ENCODE assay signal across 40 mouse cellular contexts in genomic region chr8:92343544-92343943, GRCm38 (mm10). TPM values are rescaled to one million over a fixed set of nuclear protein-coding genes. Genes with fewer than 3 reads are reported as not detected.
"Had no signal": no experiment of that assay in that cellular context is flagged by ENCODE, and none has a peak within 500 bp of the region (broad histone marks: within the 10 kb centered on the region; RNA-seq: fewer than 3 reads in every experiment).

No protein-coding gene starts in this region.

- H3K9ac ChIP-seq: limb, embryonic 12.5 days; limb, embryonic 13.5 days; limb, embryonic 15.5 days; liver, embryonic 12.5 days; liver, embryonic 13.5 days; liver, embryonic 14.5 days; liver, embryonic 15.5 days; liver, postnatal 0 days; lung, embryonic 14.5 days; lung, embryonic 15.5 days; midbrain, embryonic 12.5 days; midbrain, embryonic 13.5 days; midbrain, embryonic 15.5 days; neural tube, embryonic 12.5 days had no signal

- H3K4me1 ChIP-seq: limb, embryonic 10.5 days; limb, embryonic 12.5 days; limb, embryonic 13.5 days; limb, embryonic 15.5 days; liver, embryonic 12.5 days; liver, embryonic 13.5 days; liver, embryonic 15.5 days; lung, embryonic 15.5 days; midbrain, embryonic 12.5 days; midbrain, embryonic 15.5 days; neural tube, embryonic 12.5 days had no signal

- H3K27ac ChIP-seq: limb, embryonic 10.5 days; limb, embryonic 12.5 days; limb, embryonic 13.5 days; limb, embryonic 15.5 days; liver, embryonic 12.5 days; liver, embryonic 13.5 days; liver, embryonic 14.5 days; liver, embryonic 15.5 days; lung, embryonic 15.5 days; macrophage; midbrain, embryonic 10.5 days; midbrain, embryonic 12.5 days; midbrain, embryonic 13.5 days; midbrain, embryonic 15.5 days; neural tube, embryonic 12.5 days had no signal

- ATAC-seq: liver, embryonic 12.5 days; liver, postnatal 0 days; lung, postnatal 0 days; midbrain, embryonic 13.5 days; midbrain, embryonic 15.5 days; midbrain, embryonic 16.5 days had no signal

- H3K36me3 ChIP-seq: limb, embryonic 12.5 days; liver, embryonic 15.5 days had no signal

- H3K27me3 ChIP-seq: liver, embryonic 12.5 days; liver, embryonic 13.5 days; liver, embryonic 15.5 days; megakaryocyte, embryonic 14.5 days; midbrain, embryonic 12.5 days; midbrain, embryonic 13.5 days; neural tube, embryonic 12.5 days had no signal

- H3K4me2 ChIP-seq: limb, embryonic 12.5 days; limb, embryonic 13.5 days; limb, embryonic 15.5 days; liver, embryonic 11.5 days; liver, embryonic 12.5 days; liver, embryonic 13.5 days; liver, embryonic 15.5 days; lung, embryonic 14.5 days; lung, embryonic 15.5 days; midbrain, embryonic 11.5 days; midbrain, embryonic 12.5 days; midbrain, embryonic 13.5 days; midbrain, embryonic 15.5 days; neural tube, embryonic 12.5 days had no signal

- H3K4me3 ChIP-seq: limb, embryonic 10.5 days; limb, embryonic 12.5 days; limb, embryonic 13.5 days; limb, embryonic 15.5 days; liver, embryonic 12.5 days; liver, embryonic 13.5 days; liver, embryonic 15.5 days; lung, embryonic 15.5 days; megakaryocyte, embryonic 14.5 days; midbrain, embryonic 10.5 days; midbrain, embryonic 12.5 days; midbrain, embryonic 13.5 days; midbrain, embryonic 15.5 days; myocyte; neural tube, embryonic 12.5 days had no signal

- DNase-seq: left cerebral cortex, postnatal 4 days; liver; liver, embryonic 13.5 days; liver, postnatal 0 days; lung, adult 18-20 months; lung, adult 2 months; lung, embryonic 14.5 days; lung, postnatal 10 days; lung, postnatal 14 days; lung, postnatal 36 days; lung, postnatal 4 days; midbrain, embryonic 14.5 days had no signal

- H3K9me3 ChIP-seq: limb, embryonic 10.5 days; limb, embryonic 12.5 days; limb, embryonic 13.5 days; limb, embryonic 15.5 days; liver, embryonic 12.5 days; liver, embryonic 13.5 days; liver, embryonic 15.5 days; lung, embryonic 15.5 days; megakaryocyte, embryonic 14.5 days; midbrain, embryonic 10.5 days; midbrain, embryonic 12.5 days; midbrain, embryonic 13.5 days; midbrain, embryonic 15.5 days; neural tube, embryonic 12.5 days had no signal

RNA-seq across cellular contexts. Expression of gene Irx5, which starts 13.9 kb away (rescaled TPM):
- total RNA-seq: left cerebral cortex, postnatal 10 days; left cerebral cortex, postnatal 14 days; left cerebral cortex, postnatal 25 days; left cerebral cortex, postnatal 4 days; liver, adult 2 months; megakaryocyte progenitor cell, adult 5-6 weeks; megakaryocyte-erythroid progenitor cell, adult 5-6 weeks; monocyte, adult 5-6 weeks had no signal
- polyA plus RNA-seq: liver, adult 2 months; liver, embryonic 15.5 days; liver, embryonic 16.5 days; liver, postnatal 0 days; macrophage had no signal
